Mouse (Mus musculus) ES-E14 (cell line): ENCODE results near the gene Lmbr1.

Experiments used
- CHD2 ChIP-seq: IDR thresholded peaks from 2 replicates; pipeline ENCODE4 v1.6.1; 2014; ENCODE audit warnings: mild to moderate bottlenecking, low read depth, low read length, inconsistent platforms
- HCFC1 ChIP-seq: IDR thresholded peaks from 2 replicates; pipeline ENCODE4 v1.6.1; 2012; ENCODE audit warnings: low read length, inconsistent platforms, borderline replicate concordance; ENCODE audit not compliant: insufficient read depth
- MAFK ChIP-seq: IDR thresholded peaks from 2 replicates; pipeline ENCODE4 v1.6.1; 2014; ENCODE audit warnings: mild to moderate bottlenecking, low read depth, low read length, inconsistent platforms; ENCODE audit not compliant: insufficient read depth
- ZC3H11A ChIP-seq: IDR thresholded peaks from 2 replicates; pipeline ENCODE4 v1.6.1; 2012; ENCODE audit warnings: low read depth, mild to moderate bottlenecking, inconsistent platforms, low read length, borderline replicate concordance
- ZNF384 ChIP-seq: IDR thresholded peaks from 2 replicates; pipeline ENCODE4 v1.6.1; 2012; ENCODE audit warnings: low read depth, low read length, inconsistent platforms

DNA sequence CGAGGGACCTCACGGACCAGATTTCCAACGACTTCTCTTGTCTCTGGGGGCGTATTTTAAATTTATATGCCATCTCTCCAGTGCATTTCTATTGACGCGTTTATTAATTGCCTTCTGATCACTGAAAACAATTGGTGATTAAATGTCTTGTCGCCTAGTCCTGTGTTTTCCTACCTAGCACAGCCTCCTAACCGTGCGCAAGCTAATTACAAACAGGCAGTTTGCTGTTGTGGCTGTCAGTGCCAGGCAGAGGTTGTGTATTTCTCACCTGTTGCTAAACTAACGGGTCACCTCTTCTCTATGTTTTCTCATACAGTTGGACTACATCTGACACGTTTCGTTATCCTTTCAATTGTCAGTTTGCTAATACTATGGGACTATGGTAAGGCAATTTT lies 181.9 kb downstream of the Lmbr1 start:
- no peak for TF ChIP-seq ZNF384
- no peak for TF ChIP-seq CHD2
- no peak for TF ChIP-seq HCFC1
- no peak for TF ChIP-seq ZC3H11A
- no peak for TF ChIP-seq MAFK
